Mouse (Mus musculus) ES-CJ7 (cell line): ENCODE measurements around the gene Cfd.
A peak's percentile ranks its signal among the peaks of the same experiment; 100 is the strongest.

ENCODE experiments used
- DNase-seq: peaks from one replicate; pipeline ENCODE4 v3.0.0; 2011; ENCODE audit warnings: low read depth, low spot score

The Cfd gene

GRCm38 (mm10) chr10:79886611-79887010 is 4.0 kb upstream of the Cfd start:
- DNase-seq = no peak

GRCm38 (mm10) chr10:79889386-79889785 is 1.3 kb upstream of the Cfd start:
- DNase-seq = no peak

- DNase-seq = peak; percentile 84
Measured at GRCm38 (mm10) chr10:79892451-79893118, 1.9 kb downstream of the Cfd start.

GRCm38 (mm10) chr10:79896306-79896705 is 5.7 kb downstream of the Cfd start:
- no peak for DNase-seq

GRCm38 (mm10) chr10:79896814-79897213 is 6.2 kb downstream of the Cfd start:
- DNase-seq = no peak

GRCm38 (mm10) chr10:79897316-79898245 is 6.9 kb downstream of the Cfd start:
- no peak for DNase-seq

GRCm38 (mm10) chr10:79900951-79901410 is 10.3 kb downstream of the Cfd start:
- no peak for DNase-seq

- DNase-seq = no peak
Measured at GRCm38 (mm10) chr10:79906712-79907111, 16.1 kb downstream of the Cfd start.

DNA sequence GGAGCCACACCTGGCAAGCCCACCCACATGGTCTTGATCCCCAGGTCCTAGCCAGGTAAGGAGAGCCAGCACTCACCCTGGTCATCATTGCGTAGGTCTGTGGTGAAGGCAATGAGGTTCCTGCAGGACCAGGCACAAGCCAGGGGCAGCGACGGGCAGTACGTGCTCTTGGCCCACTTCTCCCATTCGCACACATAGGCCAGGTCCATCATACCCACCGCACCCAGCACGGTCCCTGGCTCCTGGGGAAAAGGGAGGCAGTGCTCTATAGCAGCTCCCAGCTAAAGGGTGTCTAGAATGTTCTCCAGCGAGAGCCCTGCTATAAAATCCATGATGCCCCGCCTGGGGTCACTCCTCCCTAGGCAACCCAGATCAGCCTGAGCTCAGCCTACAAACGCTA is 16.8 kb downstream of the Cfd start:
- no peak for DNase-seq

GRCm38 (mm10) chr10:79908167-79909091 is 17.8 kb downstream of the Cfd start, which contains the start of gene Med16:
TSS of gene Med16 (minus strand) at chr10:79908923.
- peak; percentile 98 for DNase-seq

DNA sequence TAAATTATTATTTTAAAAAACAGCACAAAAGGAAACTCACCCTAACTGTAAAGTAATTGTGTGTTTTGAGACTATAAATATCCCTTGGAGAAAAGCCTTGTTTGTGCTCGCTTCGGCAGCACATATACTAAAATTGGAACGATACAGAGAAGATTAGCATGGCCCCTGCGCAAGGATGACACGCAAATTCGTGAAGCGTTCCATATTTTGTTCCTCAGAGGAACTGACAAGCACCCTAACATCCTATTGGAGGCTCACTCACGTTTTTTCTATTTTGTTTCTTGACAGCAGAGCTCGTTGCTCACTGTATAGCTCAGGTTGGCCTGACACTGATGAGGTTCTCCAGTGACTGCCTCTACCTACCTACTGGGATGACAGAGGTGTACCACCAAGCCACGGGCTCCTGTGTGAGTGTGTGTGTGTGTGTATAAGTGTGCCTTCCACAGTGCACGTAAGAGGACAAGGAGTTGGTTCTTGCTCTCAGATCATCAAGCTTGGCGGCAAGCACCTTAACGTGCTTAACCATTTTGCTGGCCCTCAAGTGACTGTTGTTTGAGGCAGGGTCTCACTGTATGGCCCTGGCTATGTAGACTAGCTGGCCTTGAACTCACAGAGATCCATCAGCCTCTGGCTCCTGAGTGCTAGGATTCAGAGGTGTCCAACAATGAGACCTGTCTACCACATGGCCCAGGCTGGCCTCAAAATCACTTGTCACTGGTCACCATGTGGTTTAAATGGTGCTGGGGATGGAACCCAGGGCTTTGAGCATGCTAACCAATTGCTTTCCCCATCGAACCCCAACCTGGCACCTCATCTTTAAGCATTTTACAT is 18.7 kb downstream of the Cfd start:
- DNase-seq = peak; percentile 73

- DNase-seq = no peak
Measured at GRCm38 (mm10) chr10:79910556-79910955, 19.9 kb downstream of the Cfd start, which contains the start of gene Gm26602. TSS of gene Gm26602 (plus strand) at chr10:79910856.

- peak; percentile 28 for DNase-seq
Measured at GRCm38 (mm10) chr10:79912412-79912811, 21.8 kb downstream of the Cfd start.

DNA sequence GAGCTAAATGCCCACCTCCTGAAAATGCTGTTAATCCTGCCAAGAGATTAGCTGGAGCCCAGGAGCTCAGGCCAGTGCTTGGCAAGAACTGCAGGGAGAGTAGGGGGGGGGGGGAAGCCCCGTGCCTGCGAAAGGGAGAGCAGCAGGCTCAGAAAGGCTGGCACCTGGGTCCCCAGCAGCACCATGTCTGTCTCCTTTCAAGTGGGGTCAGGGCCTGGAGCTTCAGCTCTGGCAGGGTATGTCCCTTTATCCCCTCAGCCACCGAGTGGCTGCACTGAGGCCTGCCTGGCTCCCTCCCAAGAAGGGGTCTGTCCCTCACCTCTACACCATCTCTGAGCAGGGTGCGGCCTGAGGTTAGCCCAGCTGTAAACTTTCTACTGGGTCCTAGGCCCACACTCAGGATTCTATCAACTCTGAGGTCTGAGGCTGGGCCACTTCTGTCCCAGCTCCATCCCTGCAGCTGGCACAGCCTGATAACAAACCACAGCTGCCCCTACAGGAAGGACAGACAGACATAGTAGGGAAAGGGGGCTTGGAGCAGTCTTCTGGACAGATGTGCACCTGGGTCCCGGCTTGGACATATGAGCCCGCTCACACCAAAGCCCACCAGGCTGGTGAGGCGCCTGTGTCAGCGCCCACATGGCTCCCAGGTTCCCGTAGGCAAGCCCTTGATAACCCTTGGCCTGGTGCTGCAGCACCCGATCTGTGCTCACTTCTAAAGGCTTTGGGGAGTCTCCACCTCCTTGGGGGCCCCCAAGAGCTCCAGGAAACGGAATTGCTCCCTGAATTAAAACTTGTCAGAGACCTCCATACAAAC is 23.7 kb downstream of the Cfd start:
- no peak for DNase-seq

GRCm38 (mm10) chr10:79914948-79915596 is 24.4 kb downstream of the Cfd start:
- DNase-seq = no peak

DNA sequence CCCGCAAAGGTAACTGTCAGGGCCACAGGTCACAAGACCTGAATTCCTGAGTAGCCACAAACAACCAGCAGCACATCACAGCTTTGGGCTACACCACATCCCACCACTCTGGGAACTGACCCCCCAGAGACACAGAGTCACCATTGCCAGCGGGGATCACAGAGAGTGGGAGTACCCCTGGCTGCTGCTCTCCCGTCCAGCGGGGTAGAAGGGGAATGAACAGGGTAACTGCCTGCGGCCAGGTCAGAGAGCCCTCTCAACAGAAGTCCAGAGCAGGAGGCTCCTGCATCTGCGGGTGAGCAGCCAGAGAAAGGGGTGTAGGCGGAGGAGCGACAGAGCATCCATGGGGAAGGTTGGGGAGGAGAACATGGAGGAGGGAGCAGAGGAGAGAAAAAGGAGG is 25.4 kb downstream of the Cfd start:
- no peak for DNase-seq

DNA sequence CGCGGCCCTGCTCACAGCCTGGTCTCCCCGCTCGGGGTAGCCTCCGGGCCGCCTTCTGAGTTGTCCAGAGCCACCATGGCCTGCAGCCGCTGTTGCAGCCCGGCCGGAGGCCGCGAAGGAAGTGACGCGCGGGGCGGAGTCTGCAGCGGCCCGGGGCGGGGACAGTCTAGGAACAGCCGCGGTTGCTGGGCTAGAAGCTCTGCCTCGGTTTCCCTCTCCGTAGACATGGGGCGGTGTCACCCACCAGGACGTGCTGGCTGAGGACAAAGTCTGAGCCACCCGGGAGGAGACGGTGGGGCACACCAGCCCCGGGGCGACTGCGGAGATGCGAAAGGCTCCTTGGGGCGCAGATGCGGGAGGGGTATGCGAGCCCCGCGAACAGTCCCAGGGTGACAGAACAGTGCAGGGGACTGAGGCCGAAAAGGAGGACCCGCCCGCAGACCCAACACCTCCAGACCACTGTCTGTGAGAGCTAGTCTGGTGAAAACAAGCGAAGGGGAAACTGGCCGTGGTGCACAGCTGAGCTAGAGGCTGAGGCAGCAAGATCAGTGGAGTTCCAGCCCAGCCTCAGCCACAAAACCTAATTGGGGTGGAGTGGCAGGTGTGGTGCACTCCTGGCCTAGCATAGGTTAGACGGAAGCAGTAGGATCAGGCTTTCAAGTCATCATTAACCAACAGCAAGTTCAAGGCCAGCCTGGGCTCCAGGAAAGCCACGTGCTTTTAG is 26.3 kb downstream of the Cfd start, which contains the start of gene Kiss1r:
TSS of gene Kiss1r (plus strand) at position 164 of the 724 bp plus-strand sequence.
- DNase-seq = peak; percentile 33

DNA sequence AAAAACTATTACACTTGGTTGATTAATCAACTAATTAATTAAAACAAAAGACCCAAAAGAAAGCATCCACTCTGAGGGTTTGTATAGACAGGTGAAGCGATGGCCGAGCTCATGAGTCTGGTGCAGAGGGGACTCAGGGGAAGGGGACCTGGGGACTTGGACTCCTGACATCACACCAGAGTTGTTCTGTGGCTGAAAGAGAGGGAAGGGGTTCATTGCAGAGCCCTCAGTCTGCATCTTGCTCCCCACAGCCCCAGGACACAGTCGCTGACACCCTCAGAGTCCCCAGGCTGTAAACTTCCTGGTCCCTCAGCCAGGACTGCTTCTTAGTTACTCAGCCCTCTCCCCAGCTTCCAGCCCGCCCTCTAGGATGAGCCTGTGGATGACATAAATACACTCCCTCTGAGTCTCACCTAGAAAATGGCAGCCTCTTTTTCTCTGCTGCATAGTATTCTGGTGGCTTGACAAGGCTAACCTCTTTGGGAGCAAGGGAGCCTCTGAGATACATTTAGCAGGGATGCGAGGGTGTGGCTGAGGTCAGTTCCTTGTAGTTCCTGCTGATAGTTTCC is 27.0 kb downstream of the Cfd start:
- DNase-seq = no peak
